Mouse (Mus musculus) C2C12 (cell line): ENCODE results near the gene Gm20458.

Source experiments
- CTCF ChIP-seq: IDR thresholded peaks from one replicate; pipeline ENCODE4 v1.5.1; 2011; ENCODE audit not compliant: control insufficient read depth, insufficient read depth, insufficient read length
- MYOD1 ChIP-seq: IDR thresholded peaks from one replicate; pipeline ENCODE4 v1.6.1; 2011; ENCODE audit warnings: low read depth; ENCODE audit not compliant: control insufficient read depth, insufficient read length

DNA sequence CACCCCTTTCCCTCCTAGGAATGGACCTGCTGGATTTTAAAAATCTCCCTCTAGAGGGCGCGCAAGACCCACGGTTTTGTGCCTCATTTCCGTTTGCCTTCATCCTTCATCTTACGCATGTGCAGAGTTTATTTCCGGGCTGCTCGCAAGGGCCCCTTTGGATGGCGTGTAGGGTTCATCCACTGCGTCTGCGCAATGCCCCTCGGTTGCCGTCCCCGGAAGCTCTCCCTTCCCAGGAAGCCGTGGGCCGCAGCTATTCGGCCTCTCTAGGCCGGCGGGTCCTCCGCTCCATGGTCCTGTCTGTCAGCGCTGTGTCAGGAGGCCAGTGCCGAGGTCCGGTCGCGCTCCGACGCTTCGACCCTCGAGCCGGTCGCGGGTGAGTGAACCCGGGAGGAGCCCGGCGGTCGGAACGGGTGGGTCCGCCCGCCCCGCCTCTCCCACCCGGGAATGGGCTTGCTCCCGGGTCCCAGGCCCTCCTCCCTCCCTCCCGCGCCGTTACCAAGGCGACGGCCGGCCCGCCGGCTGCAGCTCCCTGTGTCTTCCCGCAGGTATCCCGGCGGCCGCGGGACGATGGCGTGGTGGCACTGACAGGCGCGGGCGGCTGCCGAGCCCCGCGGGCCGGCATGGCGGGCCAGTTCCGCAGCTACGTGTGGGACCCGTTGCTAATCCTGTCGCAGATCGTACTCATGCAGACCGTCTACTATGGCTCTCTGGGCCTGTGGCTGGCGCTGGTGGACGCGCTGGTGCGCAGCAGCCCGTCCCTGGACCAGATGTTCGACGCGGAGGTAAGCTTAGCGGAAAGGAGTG, at the start of gene Gm20458:
- TF ChIP-seq MYOD1 (no peak), CTCF (no peak)
